10 mouse cellular contexts compared by ENCODE assay signal in the genomic region with DNA sequence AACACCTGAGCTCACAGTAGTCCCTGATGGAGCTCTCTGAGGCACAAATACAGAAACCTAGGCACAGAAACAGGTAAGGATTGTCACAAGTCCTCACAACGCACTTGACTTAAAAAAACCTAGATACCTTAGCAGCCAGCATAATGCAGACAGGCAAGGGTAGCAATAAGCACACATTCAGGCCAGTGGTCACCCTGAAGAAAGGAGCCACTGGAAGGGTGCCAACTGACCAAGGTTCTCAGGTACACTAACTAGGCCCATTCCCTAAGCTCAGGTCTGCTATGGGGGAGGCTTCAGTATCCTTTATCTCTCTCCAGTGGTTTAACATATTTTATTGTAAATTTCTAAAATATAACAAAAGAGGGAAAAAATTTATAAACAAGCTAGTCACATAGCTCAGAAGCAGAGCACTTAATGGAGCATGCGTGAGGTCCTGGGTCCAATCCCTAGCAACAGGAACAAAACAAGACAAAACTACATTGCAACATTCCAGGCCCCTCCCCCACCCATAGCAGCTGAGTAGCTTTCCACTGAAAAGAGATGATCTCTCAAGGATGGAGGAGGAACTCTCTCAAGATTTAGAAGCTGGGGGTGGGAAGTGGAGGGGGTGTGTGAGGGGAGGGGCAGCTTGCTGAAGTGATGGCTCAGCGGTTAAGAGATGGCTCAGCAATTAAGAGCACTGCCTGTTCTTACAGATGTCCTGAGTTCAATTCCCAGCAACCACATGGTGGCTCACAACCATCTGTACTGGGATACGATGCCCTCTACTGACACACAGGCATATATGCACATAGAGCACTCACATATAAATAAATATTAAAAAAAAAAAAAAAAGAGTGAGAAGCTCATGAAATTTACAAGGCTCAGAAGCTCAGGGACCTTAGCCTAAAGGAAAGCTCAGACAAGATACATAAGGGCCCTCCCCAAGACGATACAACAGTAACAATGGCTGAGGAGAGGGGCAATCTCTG. TPM values are rescaled to one million over a fixed set of nuclear protein-coding genes. Genes with fewer than 3 reads are reported as not detected.
DNase-seq lines count a peak whose midpoint lies in the region; ATAC-seq lines count a peak whose summit lies in the region.
"Had no signal": no experiment of that assay in that cellular context is flagged by ENCODE, and none has a peak within 500 bp of the region (broad histone marks: within the 10 kb centered on the region; RNA-seq: fewer than 3 reads in every experiment).

No protein-coding gene starts in this region.

- peak; percentile 41 for ATAC-seq in intestine, embryonic 16.5 days
- ATAC-seq in intestine, embryonic 15.5 days = no peak
- ATAC-seq in neutrophil, adult 5-6 weeks (ENCODE audit: extremely low read depth, insufficient number of reproducible peaks, low FRiP score, poor library complexity, severe bottlenecking) = peak; percentile 66
- ATAC-seq: hindbrain, embryonic 16.5 days had no signal

- no peak overlapping the region for H3K27ac ChIP-seq in intestine, embryonic 16.5 days (ENCODE audit: low read length)
- no peak overlapping the region for H3K27ac ChIP-seq in intestine, embryonic 15.5 days
- H3K27ac ChIP-seq in brown adipose tissue, adult 24 weeks (replicated peaks; ENCODE audit: low read depth, low read length) = 0 out of 2 replicates have a peak overlapping the region, but pooled peaks have one; percentile 11
- H3K27ac ChIP-seq in limb, embryonic 10.5 days = no peak overlapping the region

- peak; percentile 79 for DNase-seq in kidney, postnatal 10 days
- no peak for DNase-seq in limb, embryonic 10.5 days (ENCODE audit: low spot score)
- no peak for DNase-seq in layer of hippocampus, adult 18-20 months (ENCODE audit: low spot score in 2 of 2)
- no peak for DNase-seq in cerebellum, adult 18-20 months

- H3K27me3 ChIP-seq in intestine, embryonic 16.5 days (replicated peaks; ENCODE audit: control insufficient read depth, insufficient read depth, low read length) = no peaks in the 10 kb centered on the region
- H3K27me3 ChIP-seq in intestine, embryonic 15.5 days (replicated peaks) = no peaks in the 10 kb centered on the region
- H3K27me3 ChIP-seq in limb, embryonic 10.5 days (ENCODE audit: low read depth, poor library complexity, severe bottlenecking) = no peaks in the 10 kb centered on the region

- H3K9me3 ChIP-seq in intestine, embryonic 16.5 days (ENCODE audit: control insufficient read depth, low read length) = no peaks in the 10 kb centered on the region
- H3K9me3 ChIP-seq in intestine, embryonic 15.5 days = no peaks in the 10 kb centered on the region
- H3K9me3 ChIP-seq in limb, embryonic 10.5 days (replicated peaks) = no peaks in the 10 kb centered on the region

- WGBS in intestine, embryonic 16.5 days = 81% methylated on average over 5 of the region's 5 CpGs
- WGBS in intestine, embryonic 15.5 days = 71% methylated on average over 5 of the region's 5 CpGs
- 88% methylated on average over 5 of the region's 5 CpGs for WGBS in limb, embryonic 10.5 days

- H3K9ac ChIP-seq in intestine, embryonic 16.5 days (ENCODE audit: low read depth, low read length) = no peak overlapping the region
- no peak overlapping the region for H3K9ac ChIP-seq in intestine, embryonic 15.5 days

- no peak overlapping the region for H3K4me2 ChIP-seq in intestine, embryonic 16.5 days (ENCODE audit: low read depth, low read length)
- H3K4me2 ChIP-seq in intestine, embryonic 15.5 days (replicated peaks) = no peak overlapping the region

- no peak overlapping the region for H3K4me3 ChIP-seq in intestine, embryonic 16.5 days (ENCODE audit: low read length)
- H3K4me3 ChIP-seq in intestine, embryonic 15.5 days (replicated peaks) = no peak overlapping the region
- no peak overlapping the region for H3K4me3 ChIP-seq in brown adipose tissue, adult 24 weeks (ENCODE audit: insufficient read depth, low read depth, low read length)
- H3K4me3 ChIP-seq in limb, embryonic 10.5 days = no peak overlapping the region
- H3K4me3 ChIP-seq: erythroblast, embryonic 14.5 days had no signal

- peaks cover 11% of the 10 kb centered on the region for H3K4me1 ChIP-seq in intestine, embryonic 16.5 days (ENCODE audit: control insufficient read depth, insufficient read depth, low read length)
- peaks cover 10% of the 10 kb centered on the region; the same call in 1 of the 2 replicates for H3K4me1 ChIP-seq in intestine, embryonic 15.5 days (replicated peaks)
- H3K4me1 ChIP-seq in brown adipose tissue, adult 24 weeks (ENCODE audit: control insufficient read depth, insufficient read depth, insufficient read length, low read length) = peaks cover 16% of the 10 kb centered on the region
- H3K4me1 ChIP-seq in limb, embryonic 10.5 days = no peaks in the 10 kb centered on the region

- H3K36me3 ChIP-seq in intestine, embryonic 16.5 days (ENCODE audit: control insufficient read depth, insufficient read depth, low read length) = peaks cover 3% of the 10 kb centered on the region
- H3K36me3 ChIP-seq in intestine, embryonic 15.5 days = peaks cover 31% of the 10 kb centered on the region
- H3K36me3 ChIP-seq in limb, embryonic 10.5 days = peaks cover 65% of the 10 kb centered on the region

RNA-seq across cellular contexts. Expression of a gene that starts 20.4 kb away (rescaled TPM):
- 235 and 247 TPM in 2 replicates for polyA plus RNA-seq in intestine, embryonic 16.5 days (2015; fragmentation: Nextera tagmentation; extraction: Ambion mirVana)
- polyA plus RNA-seq in intestine, embryonic 15.5 days (2015; fragmentation: Nextera tagmentation; extraction: Ambion mirVana) = 261 and 262 TPM in 2 replicates
- 212 and 213 TPM in 2 replicates for polyA plus RNA-seq in brown adipose tissue, adult 24 weeks (2012; ENCODE audit: insufficient read depth, insufficient read length, missing spikeins)
- 177 and 181 TPM in 2 replicates for total RNA-seq in neutrophil, adult 5-6 weeks (2017)
- 53.5 and 69.1 TPM in 2 replicates for polyA plus RNA-seq in limb, embryonic 10.5 days (2016; fragmentation: Nextera tagmentation; extraction: Ambion mirVana)
- 10 to 100 TPM; 89.8 to 97.0 TPM for total RNA-seq in layer of hippocampus, adult 18-20 months (2021)

RNA-seq across cellular contexts. Expression of a gene that starts 50.1 kb away (rescaled TPM):
- polyA plus RNA-seq in intestine, embryonic 16.5 days (2015; fragmentation: Nextera tagmentation; extraction: Ambion mirVana) = 27.2 and 28.1 TPM in 2 replicates
- polyA plus RNA-seq in intestine, embryonic 15.5 days (2015; fragmentation: Nextera tagmentation; extraction: Ambion mirVana) = 22.7 and 24.5 TPM in 2 replicates
- polyA plus RNA-seq in brown adipose tissue, adult 24 weeks (2012; ENCODE audit: insufficient read depth, insufficient read length, missing spikeins) = 16.0 and 16.9 TPM in 2 replicates
- 54.1 and 58.2 TPM in 2 replicates for total RNA-seq in neutrophil, adult 5-6 weeks (2017)
- 10.0 and 14.0 TPM in 2 replicates for polyA plus RNA-seq in limb, embryonic 10.5 days (2016; fragmentation: Nextera tagmentation; extraction: Ambion mirVana)
- 10 to 100 TPM; 35.2 to 39.0 TPM for total RNA-seq in layer of hippocampus, adult 18-20 months (2021)
